Mouse (Mus musculus) stomach, embryonic 14.5 days (tissue): ENCODE measurements at regions not wholly inside any gene's neighbourhood (a gene's known extent, or its start where the extent isn't known, plus 50 kb on each side); places are given as distances from the start of the nearest gene placed in this dataset.

ENCODE experiments used
- ATAC-seq: fragments of 200-750 bp; cut with Nextera tagmentation; 2 replicates; pipeline ENCODE4 v1.8.0; 2017; ENCODE audit warnings: low read depth, moderate TSS enrichment; ENCODE audit not compliant: insufficient number of reproducible peaks, insufficient read depth, low FRiP score
- H3K27ac ChIP-seq: fragments of 300-500 bp; sonication (generic); 2 replicates; pipeline ENCODE4 v1.5.1; 2014; ENCODE audit warnings: mild to moderate bottlenecking, low read length, moderate library complexity, mixed read lengths
- H3K27me3 ChIP-seq: fragments of 300-500 bp; sonication (generic); 2 replicates; pipeline ENCODE4 v1.6.1; 2014; ENCODE audit warnings: low read length, control low read depth, mixed read lengths; ENCODE audit not compliant: control insufficient read depth, insufficient read depth
- H3K36me3 ChIP-seq: fragments of 300-500 bp; sonication (generic); 2 replicates; pipeline ENCODE4 v1.6.1; 2014; ENCODE audit warnings: mild to moderate bottlenecking, control low read depth, low read length, moderate library complexity, mixed read lengths; ENCODE audit not compliant: control insufficient read depth, insufficient read depth
- H3K4me1 ChIP-seq: fragments of 300-500 bp; sonication (generic); 2 replicates; pipeline ENCODE4 v1.6.1; 2014; ENCODE audit warnings: low read length, control low read depth, mixed read lengths; ENCODE audit not compliant: control insufficient read depth, insufficient read depth
- H3K4me2 ChIP-seq: fragments of 300-500 bp; sonication (generic); replicated peaks from 2 replicates; pipeline ENCODE4 v1.6.1; 2014; ENCODE audit warnings: low read depth, low read length, control low read depth
- H3K4me3 ChIP-seq: fragments of 300-500 bp; sonication (generic); 2 replicates; pipeline ENCODE4 v1.5.1; 2014; ENCODE audit warnings: low read depth, low read length, control low read depth
- H3K9ac ChIP-seq: fragments of 300-500 bp; sonication (generic); replicated peaks from 2 replicates; pipeline ENCODE4 v1.6.1; 2014; ENCODE audit warnings: low read depth, mild to moderate bottlenecking, control low read depth, low read length, moderate library complexity, mixed read lengths
- H3K9me3 ChIP-seq: fragments of 300-500 bp; sonication (generic); 2 replicates; pipeline ENCODE4 v1.6.1; 2016; ENCODE audit warnings: low read depth, low read length, control low read depth; ENCODE audit not compliant: control insufficient read depth
- WGBS: fragments of 180-500 bp; shearing (Covaris S2); extraction: QIAGEN DNeasy Blood & Tissue Kit; methylation state at CpG from one replicate; pipeline ENCODE4 v1.1.7; 2014; 5-methylcytosine and 5-hydroxymethylcytosine counted together

- no peak for ATAC-seq
- H3K36me3 ChIP-seq, result no peaks in the 10 kb centered on the region
- H3K4me1 ChIP-seq, result no peaks in the 10 kb centered on the region; the same call in 1 of the 2 replicates
- H3K4me2 ChIP-seq, result no peak overlapping the region
- no peaks in the 10 kb centered on the region for H3K27me3 ChIP-seq
- H3K9ac ChIP-seq, result no peak overlapping the region
- H3K9me3 ChIP-seq, result no peaks in the 10 kb centered on the region
- 26% methylated on average over 3 of the region's 3 CpGs for WGBS
- H3K4me3 ChIP-seq, result no peak overlapping the region
- no peak overlapping the region for H3K27ac ChIP-seq
These were observed 126.7 kb upstream of the Zfhx3 start for GRCm38 (mm10) chr8:107815775-107816174.

- no peak overlapping the region for H3K9ac ChIP-seq
- no peaks in the 10 kb centered on the region for H3K27me3 ChIP-seq
- no peaks in the 10 kb centered on the region; the same call in 1 of the 2 replicates for H3K4me1 ChIP-seq
- H3K4me2 ChIP-seq, result no peak overlapping the region
- ATAC-seq, result no peak
- no peaks in the 10 kb centered on the region for H3K9me3 ChIP-seq
- no peaks in the 10 kb centered on the region for H3K36me3 ChIP-seq
- WGBS, result 64% methylated on average over 9 of the region's 9 CpGs
- no peak overlapping the region for H3K4me3 ChIP-seq
- no peak overlapping the region for H3K27ac ChIP-seq
These were observed 124.6 kb upstream of the Zfhx3 start for GRCm38 (mm10) chr8:107817796-107818195.

- Histone ChIP-seq H3K27me3 (no peaks in the 10 kb centered on the region), H3K9ac (no peak overlapping the region), H3K36me3 (no peaks in the 10 kb centered on the region), H3K4me1 (no peaks in the 10 kb centered on the region; the same call in 1 of the 2 replicates), H3K4me3 (no peak overlapping the region), H3K9me3 (no peaks in the 10 kb centered on the region), H3K4me2 (peak overlapping the region; percentile 6; the same call in 1 of the 2 replicates), H3K27ac (no peak overlapping the region)
- no peak for ATAC-seq
- WGBS, result 4% methylated on average over 8 of the region's 8 CpGs
These were observed 122.2 kb upstream of the Zfhx3 start for GRCm38 (mm10) chr8:107820174-107820760.

- Histone ChIP-seq H3K4me1 (no peaks in the 10 kb centered on the region; the same call in 1 of the 2 replicates), H3K9ac (no peak overlapping the region), H3K9me3 (no peaks in the 10 kb centered on the region), H3K27me3 (no peaks in the 10 kb centered on the region), H3K4me2 (no peak overlapping the region), H3K36me3 (no peaks in the 10 kb centered on the region), H3K27ac (no peak overlapping the region), H3K4me3 (no peak overlapping the region)
- ATAC-seq, result 0 out of 2 replicates have a peak, but pooled peaks have one; percentile 28
- WGBS, result 44% methylated on average over 6 of the region's 6 CpGs
These were observed 120.9 kb upstream of the Zfhx3 start for GRCm38 (mm10) chr8:107821522-107821921.

- H3K4me3 ChIP-seq, result no peak overlapping the region
- H3K4me2 ChIP-seq, result peak overlapping the region; percentile 40; the same call in 1 of the 2 replicates
- no peaks in the 10 kb centered on the region; the same call in 1 of the 2 replicates for H3K4me1 ChIP-seq
- H3K36me3 ChIP-seq, result no peaks in the 10 kb centered on the region
- no peak overlapping the region for H3K9ac ChIP-seq
- H3K9me3 ChIP-seq, result no peaks in the 10 kb centered on the region
- 25% methylated on average over 7 of the region's 7 CpGs for WGBS
- ATAC-seq, result no peak
- H3K27ac ChIP-seq, result no peak overlapping the region
- H3K27me3 ChIP-seq, result no peaks in the 10 kb centered on the region
These were observed 118.3 kb upstream of the Zfhx3 start for GRCm38 (mm10) chr8:107824096-107824495.

- Histone ChIP-seq H3K27me3 (no peaks in the 10 kb centered on the region), H3K4me3 (no peak overlapping the region), H3K9me3 (no peaks in the 10 kb centered on the region), H3K27ac (no peak overlapping the region), H3K36me3 (no peaks in the 10 kb centered on the region), H3K4me1 (no peaks in the 10 kb centered on the region; the same call in 1 of the 2 replicates), H3K9ac (no peak overlapping the region), H3K4me2 (peak overlapping the region; percentile 40; the same call in 1 of the 2 replicates)
- no peak for ATAC-seq
- WGBS, result 4% methylated on average over 14 of the region's 14 CpGs
These were observed 117.8 kb upstream of the Zfhx3 start for GRCm38 (mm10) chr8:107824640-107825039.

- no peaks in the 10 kb centered on the region for H3K27me3 ChIP-seq
- no peaks in the 10 kb centered on the region for H3K4me1 ChIP-seq
- H3K27ac ChIP-seq, result no peak overlapping the region
- no peak for ATAC-seq
- H3K4me2 ChIP-seq, result no peak overlapping the region
- no peaks in the 10 kb centered on the region for H3K9me3 ChIP-seq
- H3K4me3 ChIP-seq, result no peak overlapping the region
- no peaks in the 10 kb centered on the region for H3K36me3 ChIP-seq
- WGBS, result 48% methylated on average over 17 of the region's 17 CpGs
- H3K9ac ChIP-seq, result no peak overlapping the region
These were observed 114.8 kb upstream of the Zfhx3 start for GRCm38 (mm10) chr8:107827500-107828125.

- WGBS, result 90% methylated on average over 5 of the region's 5 CpGs
- no peak overlapping the region for H3K9ac ChIP-seq
- H3K36me3 ChIP-seq, result no peaks in the 10 kb centered on the region
- no peak for ATAC-seq
- H3K27me3 ChIP-seq, result no peaks in the 10 kb centered on the region
- H3K9me3 ChIP-seq, result no peaks in the 10 kb centered on the region
- H3K4me2 ChIP-seq, result no peak overlapping the region
- H3K4me3 ChIP-seq, result no peak overlapping the region
- no peak overlapping the region for H3K27ac ChIP-seq
- no peaks in the 10 kb centered on the region for H3K4me1 ChIP-seq
These were observed 113.9 kb upstream of the Zfhx3 start for GRCm38 (mm10) chr8:107828541-107828940.
